Mouse (Mus musculus) yolk sac, embryonic 10.5 days (tissue): ENCODE results near the gene Pacrg.

Source experiments
- DNase-seq: peaks from one replicate; pipeline ENCODE4 v3.0.0-alpha.2; 2017; ENCODE audit warnings: low spot score

Pacrg gene

GRCm38 (mm10) chr17:10451306-10452077 is 388.6 kb downstream of the Pacrg start:
- no peak for DNase-seq

GRCm38 (mm10) chr17:10449800-10450299 is 390.3 kb downstream of the Pacrg start:
- no peak for DNase-seq

GRCm38 (mm10) chr17:10448417-10448816 is 391.7 kb downstream of the Pacrg start:
- DNase-seq: no peak

- no peak for DNase-seq
Measured at GRCm38 (mm10) chr17:10441501-10442111, 398.5 kb downstream of the Pacrg start.

GRCm38 (mm10) chr17:10440961-10441360 is 399.1 kb downstream of the Pacrg start:
- no peak for DNase-seq

GRCm38 (mm10) chr17:10439815-10440214 is 400.3 kb downstream of the Pacrg start:
- no peak for DNase-seq

- DNase-seq: no peak
Measured at GRCm38 (mm10) chr17:10434867-10435266, 405.2 kb downstream of the Pacrg start.

GRCm38 (mm10) chr17:10432525-10433180 is 407.5 kb downstream of the Pacrg start:
- no peak for DNase-seq

- DNase-seq: no peak
Measured at GRCm38 (mm10) chr17:10431849-10432524, 408.1 kb downstream of the Pacrg start.

- DNase-seq: no peak
Measured at GRCm38 (mm10) chr17:10430831-10431230, 409.3 kb downstream of the Pacrg start.

- DNase-seq: no peak
Measured at GRCm38 (mm10) chr17:10429406-10429805, 410.7 kb downstream of the Pacrg start.

- DNase-seq: no peak
Measured at GRCm38 (mm10) chr17:10425311-10425710, 414.8 kb downstream of the Pacrg start.

- DNase-seq: no peak
Measured at GRCm38 (mm10) chr17:10417558-10418253, 422.4 kb downstream of the Pacrg start.

GRCm38 (mm10) chr17:10416995-10417394 is 423.1 kb downstream of the Pacrg start:
- no peak for DNase-seq

- DNase-seq: no peak
Measured at GRCm38 (mm10) chr17:10416101-10416500, 424.0 kb downstream of the Pacrg start.

- DNase-seq: no peak
Measured at GRCm38 (mm10) chr17:10414383-10414782, 425.7 kb downstream of the Pacrg start.

GRCm38 (mm10) chr17:10413870-10414269 is 426.2 kb downstream of the Pacrg start:
- no peak for DNase-seq

- DNase-seq: no peak
Measured at GRCm38 (mm10) chr17:10410597-10411476, 429.3 kb downstream of the Pacrg start.

- no peak for DNase-seq
Measured at GRCm38 (mm10) chr17:10408681-10409081, 431.4 kb downstream of the Pacrg start.

GRCm38 (mm10) chr17:10407031-10407722 is 432.9 kb downstream of the Pacrg start:
- DNase-seq: no peak
